Mouse (Mus musculus): ENCODE measurements at regions not wholly inside any gene's neighbourhood (a gene's known extent, or its start where the extent isn't known, plus 50 kb on each side); places are given as distances from the start of the nearest gene placed in this dataset.

- Histone ChIP-seq H3K4me1 (replicated peaks; ENCODE audit: control insufficient read depth, insufficient read depth, low read length) (no peaks in the 10 kb centered on the region), H3K4me3 (ENCODE audit: low read depth, low read length) (no peak overlapping the region), H3K9ac (ENCODE audit: low read length) (no peak overlapping the region), H3K27me3 (replicated peaks; ENCODE audit: control insufficient read depth, insufficient read depth, low read length) (no peaks in the 10 kb centered on the region), H3K9me3 (ENCODE audit: control insufficient read depth, low read length) (no peaks in the 10 kb centered on the region), H3K4me2 (ENCODE audit: low read length) (no peak overlapping the region), H3K36me3 (ENCODE audit: control insufficient read depth, insufficient read depth, low read length) (no peaks in the 10 kb centered on the region), H3K27ac (ENCODE audit: low read depth) (no peak overlapping the region)
- peak; percentile 52 for DNase-seq (ENCODE audit: low spot score)
- 56% methylated on average over 8 of the region's 8 CpGs for WGBS
- no peak for ATAC-seq (replicated peaks; ENCODE audit: low FRiP score, low TSS enrichment, low read depth)
Measured at GRCm38 (mm10) chr7:31455775-31456174, 80.4 kb downstream of the Scgb1b3 start.

All from intestine, embryonic 14.5 days (tissue).